Mouse (Mus musculus) kidney, adult 8-10 months (tissue): ENCODE data around the gene Cpsf6.
A peak's percentile ranks its signal among the peaks of the same experiment; 100 is the strongest.
"Not testable (repeated sequence)": the region's sequence is repeated elsewhere in the genome, so short reads cannot be mapped to it uniquely, and the experiment has no call there.

ENCODE experiments used
- DNase-seq, 2 experiments: peaks; one replicate each; pipeline ENCODE4 v3.0.0; 2022

The Cpsf6 gene

DNA sequence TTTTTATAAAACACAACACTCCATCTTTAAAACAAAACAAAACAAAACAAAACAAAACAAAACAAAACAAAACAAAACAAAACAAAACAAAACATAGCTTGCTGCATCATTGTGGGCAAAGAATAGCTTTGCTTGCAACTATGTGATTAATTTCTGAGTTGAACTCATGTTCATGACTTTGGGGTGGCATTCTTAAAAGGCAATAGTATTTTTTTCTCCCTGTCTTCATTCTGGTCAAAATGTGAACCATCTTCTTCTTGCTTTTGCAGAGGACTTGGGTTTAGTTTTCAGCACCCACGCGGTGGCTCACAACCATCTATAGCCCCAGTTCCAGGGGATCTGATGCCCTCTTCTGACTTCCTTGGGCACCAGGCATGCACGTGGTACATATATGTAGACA lies 20.0 kb upstream of the Cpsf6 start:
- no peak for DNase-seq

DNA sequence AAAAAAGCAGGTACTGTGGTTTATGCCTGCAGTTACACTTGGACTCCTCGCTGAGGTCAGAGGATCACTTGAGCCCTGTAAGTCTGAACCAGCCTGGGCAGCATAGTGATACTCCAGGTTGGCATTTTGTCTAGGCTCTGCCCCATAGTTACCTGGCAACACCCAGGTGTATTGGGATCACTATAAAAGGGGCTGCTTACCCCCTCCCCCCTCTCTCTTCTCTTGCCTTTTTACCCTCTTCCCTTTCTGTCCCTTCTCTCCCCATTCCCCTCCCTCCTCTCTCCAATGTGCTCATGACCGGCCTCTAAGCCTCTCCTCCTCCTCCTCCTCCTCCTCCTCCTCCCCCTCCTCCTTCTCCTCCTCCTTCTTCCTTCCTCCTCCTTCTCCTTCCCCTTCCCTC lies 19.4 kb upstream of the Cpsf6 start:
- DNase-seq = no peak

DNA sequence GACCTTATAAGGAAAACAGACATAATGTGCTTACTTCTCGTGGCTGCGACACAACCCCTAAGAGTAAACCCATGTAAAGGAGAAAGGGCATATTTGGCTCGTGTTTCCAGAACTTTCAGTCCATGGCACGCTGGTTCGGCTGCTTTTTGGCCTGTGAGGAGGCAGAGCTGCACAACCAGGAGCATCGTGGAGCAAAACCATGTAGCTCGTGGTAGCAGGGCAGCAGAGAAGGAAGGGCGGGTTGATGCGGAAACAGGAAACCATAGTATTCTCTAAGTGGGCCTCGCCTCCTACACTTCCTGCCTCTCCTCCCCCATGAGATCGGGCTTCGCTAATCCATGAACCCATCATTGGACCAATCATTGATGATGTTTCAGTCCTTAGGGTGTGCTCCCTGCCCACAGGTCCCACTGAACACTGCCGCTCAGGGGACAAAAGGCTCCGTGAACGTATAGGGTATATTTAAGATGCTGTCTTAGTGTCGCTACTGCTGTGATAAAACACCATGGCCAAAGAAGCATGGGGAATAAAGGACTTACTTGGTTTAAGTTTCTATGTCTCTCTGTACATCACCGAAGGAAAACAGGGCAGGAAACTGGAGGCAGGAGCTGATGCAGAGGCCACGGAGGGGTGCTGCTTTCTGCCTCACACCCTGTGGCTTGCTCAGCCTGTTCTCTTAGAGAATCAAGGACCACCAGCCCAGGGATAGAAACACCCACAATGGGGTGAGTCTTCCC lies 18.4 kb upstream of the Cpsf6 start:
- DNase-seq = no peak

DNA sequence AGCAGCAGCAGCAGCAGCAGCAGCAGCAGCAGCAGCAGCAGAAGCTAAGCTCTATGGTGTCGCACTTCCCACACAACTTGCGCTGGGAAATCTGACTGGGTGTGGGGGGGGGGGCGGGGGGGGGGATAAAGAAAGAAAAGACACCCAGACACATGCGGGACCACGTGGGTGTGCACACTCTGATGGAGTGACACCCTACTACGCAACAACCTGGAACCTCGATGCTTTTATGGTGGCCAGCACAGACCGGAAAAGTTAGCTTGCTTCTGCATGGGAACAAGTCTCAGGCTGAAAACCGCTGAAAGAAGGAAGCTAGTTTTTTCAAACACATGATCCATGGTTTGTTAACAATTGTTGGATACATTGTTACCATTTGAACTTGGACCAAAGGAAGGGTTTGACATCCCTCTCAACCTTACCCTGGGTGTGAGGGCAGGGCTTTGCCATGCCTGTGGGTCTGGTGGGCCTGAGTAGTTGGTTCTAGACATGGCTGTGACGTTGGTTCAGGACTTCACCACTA lies 17.4 kb upstream of the Cpsf6 start:
- DNase-seq = no peak

DNA sequence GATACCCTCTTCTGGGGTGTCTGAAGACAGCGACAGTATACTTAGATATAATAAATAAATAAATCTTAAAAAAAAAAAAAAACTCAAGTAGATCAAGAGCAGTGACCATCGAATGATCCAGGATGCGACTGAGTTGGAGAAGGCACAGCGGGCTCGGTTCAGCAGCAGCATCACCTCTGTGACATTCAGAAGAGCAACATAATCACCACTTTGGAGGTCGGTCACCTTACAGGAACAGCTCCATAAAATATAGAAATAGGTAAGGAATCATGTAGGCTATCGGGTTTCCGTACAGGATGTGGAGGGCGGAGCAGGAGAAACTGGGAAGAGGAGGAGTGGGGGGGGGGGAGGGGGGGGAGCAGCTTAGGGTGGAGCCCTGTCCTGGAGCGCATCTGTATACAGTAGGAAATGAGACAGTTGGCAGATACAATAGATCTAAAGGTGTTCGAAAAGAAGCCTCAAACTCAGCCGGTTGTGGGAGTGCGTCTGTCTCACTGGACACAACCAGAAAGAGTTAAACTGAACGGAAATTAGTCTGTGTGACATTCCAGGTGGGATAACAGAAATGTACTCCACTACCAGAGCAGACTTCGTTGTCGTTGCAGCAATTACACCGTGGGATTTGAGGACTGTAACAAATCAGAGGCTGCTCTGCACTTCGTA lies 16.7 kb upstream of the Cpsf6 start:
- no peak for DNase-seq

DNA sequence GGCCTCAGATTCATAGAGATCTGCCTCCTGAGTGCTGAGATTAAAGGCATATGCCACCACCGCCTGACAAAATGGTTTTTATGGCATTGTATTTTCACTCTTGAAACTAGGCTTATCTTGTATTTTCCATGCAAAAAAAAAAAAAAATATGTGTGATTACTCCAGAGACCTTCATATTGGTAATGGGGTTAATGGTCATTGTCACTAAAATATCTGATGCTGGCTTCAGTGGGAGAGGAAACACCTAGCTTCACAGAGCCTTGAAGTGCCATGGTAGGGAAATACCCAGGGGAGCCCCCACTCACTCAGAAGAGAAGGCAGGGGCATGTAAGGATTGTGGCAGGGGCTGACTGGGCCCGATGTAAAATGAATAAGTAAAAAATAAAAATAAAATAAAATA lies 16.0 kb upstream of the Cpsf6 start:
- no peak for DNase-seq

DNA sequence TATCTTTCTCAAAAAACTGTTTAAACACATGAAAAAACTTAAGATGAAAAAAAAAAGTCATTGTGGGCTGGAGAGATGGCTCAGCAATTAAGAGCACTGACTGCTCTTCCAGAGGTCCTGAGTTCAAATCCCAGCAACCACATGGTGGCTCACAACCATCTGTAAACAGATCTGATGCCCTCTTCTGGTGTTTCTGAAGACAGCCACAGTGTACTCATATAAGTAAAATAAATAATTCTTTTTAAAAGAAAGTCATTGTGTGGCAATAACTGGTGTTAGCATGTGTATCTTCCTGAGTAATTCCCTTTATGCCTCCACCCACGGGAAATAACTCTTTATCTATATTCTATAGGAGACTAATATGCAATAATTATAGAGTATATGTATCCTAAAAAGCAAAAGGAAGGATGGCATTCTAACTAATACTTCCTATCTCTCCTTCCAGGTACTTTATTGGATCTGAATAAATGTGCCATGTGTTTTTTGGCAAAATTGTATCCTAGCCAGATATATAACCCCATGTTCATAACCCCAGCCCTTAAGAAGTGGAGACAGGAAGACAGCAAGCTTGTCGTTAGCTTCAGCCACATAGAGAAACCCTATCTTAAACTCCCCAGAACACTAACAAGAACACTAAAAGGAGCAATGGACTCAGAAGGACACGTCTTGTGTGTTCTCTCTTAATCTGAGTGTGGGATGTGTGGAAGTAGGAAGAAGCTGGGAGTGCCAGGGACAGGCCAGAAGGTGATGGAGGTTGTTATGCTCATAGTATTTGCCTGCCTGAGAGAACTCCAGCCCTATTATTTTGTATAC lies 15.1 kb upstream of the Cpsf6 start:
- DNase-seq = no peak

DNA sequence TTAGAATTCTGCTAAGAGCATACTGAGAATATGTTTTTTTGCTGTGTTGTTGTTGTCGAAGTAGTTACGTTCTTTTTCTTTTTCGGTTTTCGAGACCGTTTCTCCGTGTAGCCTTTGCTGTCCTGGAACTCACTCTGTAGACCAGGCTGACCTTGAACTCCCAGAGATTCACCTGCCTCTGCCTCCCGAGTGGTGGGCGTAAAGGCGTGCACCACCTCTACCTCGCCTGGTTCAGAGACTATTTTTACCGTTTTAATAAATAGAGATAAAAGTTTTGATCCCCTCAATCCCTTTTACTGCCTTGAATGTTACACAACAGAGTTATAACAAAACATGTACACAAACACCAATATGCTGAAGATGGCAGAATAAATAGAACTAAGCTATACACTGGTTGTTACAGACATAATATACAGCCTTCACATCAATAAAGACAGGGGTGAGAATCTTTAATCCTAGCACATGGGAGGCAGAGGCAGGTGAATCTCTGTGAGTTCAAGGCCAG lies 14.1 kb upstream of the Cpsf6 start:
- DNase-seq = no peak

DNA sequence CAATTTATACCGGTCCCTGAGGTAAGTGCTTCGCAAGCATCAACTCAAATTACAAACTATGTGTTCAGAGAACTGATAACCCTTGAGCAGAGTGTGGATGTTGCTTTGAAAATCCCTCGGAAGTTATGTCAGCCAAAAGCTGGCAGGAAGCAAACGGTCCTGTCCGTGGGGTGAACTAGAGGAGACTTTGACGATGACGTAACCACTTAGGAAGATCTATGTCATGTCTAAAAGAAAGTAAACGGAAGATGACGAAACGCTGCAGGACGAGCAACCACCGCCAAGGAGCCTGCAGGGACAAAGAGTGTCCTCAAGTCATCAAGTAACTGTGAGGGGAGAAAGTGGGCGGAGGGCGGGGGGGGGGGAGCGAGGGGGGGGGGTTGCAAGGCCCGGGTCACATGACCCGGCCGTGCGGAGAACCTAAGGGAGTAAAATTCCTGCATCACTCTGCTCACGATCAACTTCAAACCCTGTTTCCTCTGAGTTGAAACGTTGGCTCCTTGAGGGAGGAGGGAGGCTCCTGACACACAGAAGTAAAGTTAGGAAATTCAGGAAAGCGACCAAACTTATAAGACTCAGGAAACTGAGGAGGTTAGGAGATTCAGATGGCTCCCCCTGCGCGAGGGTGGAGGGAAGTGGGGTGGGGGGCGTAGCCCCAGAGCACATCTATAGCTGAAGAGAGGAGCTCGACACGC lies 13.5 kb upstream of the Cpsf6 start:
- DNase-seq = peak; percentile 17 to 19

DNA sequence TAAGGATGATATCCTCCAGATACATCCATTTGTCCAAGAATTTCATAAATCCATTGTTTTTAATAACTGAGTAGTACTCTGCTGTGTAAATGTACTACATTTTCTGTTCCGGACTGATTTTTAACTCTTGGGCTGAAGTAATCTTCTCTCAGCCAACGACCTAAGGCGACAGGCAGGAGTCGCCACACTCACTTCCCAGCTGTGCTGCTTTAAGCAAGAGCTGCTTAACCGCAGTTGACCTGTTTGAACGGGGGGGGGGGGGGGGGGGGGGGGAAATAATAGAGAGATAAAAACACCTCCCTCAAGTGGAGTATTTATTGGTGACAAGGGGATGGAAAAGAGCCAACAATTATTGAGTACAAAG lies 13.0 kb upstream of the Cpsf6 start:
- DNase-seq = no peak

DNA sequence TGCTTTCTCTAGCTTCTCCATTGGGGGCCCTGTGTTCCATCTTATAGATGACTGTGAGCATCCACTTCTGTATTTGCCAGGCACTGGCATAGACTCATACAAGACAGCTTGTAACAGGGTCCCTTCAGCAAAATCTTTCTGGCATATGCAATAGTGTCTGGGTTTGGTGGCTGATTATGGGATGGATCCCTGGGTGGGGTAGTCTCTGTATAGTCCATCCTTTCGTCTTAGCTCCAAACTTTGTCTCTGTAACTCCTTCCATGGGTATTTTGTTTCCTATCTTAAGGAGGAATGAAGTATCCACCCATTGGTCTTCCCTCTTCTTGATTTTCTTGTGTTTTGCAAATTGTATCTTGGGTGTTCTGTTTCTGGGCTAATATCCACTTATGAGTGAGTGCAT lies 12.6 kb upstream of the Cpsf6 start:
- DNase-seq = not testable (repeated sequence)

DNA sequence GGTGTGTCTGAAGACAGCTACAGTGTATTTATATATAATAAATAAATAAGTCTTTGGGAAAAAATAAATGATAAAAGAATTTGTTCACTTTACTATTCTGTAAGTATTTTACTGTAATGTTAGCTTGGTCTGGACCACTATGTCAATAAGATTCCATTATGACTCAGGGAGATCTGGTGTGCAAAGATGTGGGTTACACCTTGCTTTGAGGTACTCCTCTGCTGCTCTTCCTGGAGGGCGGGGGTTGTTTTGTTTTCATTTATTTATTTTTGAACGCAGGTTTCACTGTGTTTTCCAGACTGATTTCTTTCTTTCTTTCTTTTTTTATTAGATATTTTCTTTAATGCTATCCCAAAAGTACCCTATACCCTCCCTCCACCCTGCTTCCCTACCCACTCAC lies 12.0 kb upstream of the Cpsf6 start:
- no peak for DNase-seq

DNA sequence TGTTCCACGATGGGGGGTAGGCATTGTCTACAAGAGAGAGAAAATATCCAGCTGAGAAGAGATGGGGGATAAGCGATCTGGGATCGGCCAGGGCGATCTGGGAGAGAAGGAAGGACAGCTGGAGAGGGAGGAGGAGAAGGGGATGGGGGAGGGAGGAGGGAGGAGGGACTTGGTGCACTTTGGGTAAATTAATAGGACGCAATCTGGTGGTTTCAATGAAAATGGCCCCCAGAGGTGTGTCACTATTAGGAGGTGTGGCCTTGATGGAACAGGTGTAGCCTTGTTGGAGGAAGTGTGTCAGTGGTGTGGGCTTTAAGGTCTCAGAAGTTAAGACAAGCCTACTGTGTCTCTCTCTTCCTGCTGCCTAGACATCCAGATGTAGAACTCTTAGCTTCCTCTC lies 11.2 kb upstream of the Cpsf6 start:
- DNase-seq = no peak

DNA sequence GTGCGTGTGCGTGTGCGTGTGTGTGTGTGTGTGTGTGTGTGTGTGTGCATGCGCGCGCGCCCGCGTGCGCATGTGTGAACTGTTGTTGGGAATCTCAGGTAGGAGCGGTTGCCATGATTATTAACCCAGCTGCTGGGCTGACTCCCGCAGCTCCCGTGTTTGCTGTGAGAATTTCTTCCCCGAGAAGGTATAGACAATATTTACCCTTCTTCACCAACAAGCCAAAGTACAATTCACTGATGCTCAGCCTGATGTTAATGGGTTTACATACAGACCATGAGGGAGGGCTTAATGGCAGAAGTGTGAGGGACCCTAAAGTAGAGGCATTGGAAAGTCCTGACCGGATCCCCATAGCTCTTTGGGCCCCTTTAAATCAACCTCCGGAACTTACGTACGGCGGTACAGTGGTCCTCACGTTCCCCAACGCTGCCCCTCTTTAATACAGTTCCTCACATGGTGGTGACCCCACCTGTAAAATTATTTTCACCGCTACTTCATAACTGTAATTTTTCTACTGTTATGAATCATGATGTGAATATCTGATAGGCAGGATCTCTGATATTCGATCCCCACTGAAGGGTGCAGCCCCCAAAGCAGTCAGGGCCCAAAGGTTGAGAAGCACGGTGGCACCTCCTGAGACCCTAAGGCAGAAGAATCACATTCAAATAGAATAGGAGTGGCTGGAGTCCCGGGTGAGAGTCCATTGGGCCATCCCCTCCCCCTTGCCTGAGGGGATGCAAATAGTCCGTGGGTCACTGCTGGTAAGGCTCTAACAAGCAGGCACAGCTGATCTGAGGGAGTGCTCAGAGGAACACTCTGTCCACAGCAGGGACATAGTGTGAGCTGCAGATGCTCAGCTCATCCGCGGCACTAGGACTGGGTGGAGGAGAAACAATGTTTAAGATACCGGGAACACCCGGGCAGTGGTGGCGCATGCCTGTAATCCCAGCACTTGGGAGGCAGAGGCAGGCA lies 10.4 kb upstream of the Cpsf6 start:
- DNase-seq = no peak

DNA sequence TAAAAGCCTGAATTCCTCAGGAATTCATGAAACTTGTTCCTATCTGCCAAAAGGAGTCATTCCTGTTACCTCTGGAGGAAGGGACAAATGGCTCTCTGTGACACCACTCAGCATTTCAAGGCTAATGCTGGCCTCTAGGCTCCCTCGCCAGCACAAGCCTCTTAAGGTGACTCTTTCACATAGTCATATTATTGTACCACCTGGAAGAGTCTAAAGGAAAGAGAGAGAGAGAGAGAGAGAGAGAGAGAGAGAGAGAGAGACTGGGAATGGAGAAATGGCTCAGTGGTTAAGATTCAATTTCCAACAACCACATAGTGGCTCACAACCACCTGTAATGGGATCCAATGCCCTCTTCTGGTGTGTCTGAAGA lies 9.5 kb upstream of the Cpsf6 start:
- DNase-seq = no peak

DNA sequence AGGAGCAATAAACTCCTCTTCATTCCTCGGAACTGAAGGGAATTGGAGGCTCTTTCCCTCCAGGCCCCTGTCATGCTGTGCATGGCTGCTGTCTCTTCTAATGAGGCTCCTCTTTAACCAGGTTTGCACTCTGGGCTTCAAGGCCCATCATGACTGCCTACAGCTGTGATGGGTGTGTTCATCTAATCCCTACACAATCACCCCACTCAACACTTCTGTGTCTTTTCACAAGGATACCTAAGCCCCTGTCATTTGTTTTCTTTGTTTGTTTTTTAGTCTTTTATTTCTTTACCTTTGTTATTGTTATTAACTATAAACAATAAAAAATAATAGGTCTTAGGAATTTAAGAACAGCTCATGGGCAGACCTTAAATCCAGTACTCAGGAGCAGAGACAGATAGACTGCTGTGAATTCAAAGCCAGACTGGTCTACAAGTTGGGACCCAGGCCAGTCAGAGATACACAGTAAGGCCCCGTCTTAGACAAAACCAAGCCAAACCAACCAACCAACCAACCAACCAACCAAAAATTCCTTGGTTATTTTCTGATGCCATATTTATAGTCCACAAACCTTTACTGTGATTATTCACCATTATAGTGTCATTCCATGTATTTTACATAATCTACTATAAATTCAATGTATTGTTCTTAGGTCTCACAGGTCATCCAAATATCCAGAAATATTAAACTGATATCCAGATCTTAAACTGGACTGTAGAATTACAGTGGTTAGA lies 9.0 kb upstream of the Cpsf6 start:
- DNase-seq = no peak

DNA sequence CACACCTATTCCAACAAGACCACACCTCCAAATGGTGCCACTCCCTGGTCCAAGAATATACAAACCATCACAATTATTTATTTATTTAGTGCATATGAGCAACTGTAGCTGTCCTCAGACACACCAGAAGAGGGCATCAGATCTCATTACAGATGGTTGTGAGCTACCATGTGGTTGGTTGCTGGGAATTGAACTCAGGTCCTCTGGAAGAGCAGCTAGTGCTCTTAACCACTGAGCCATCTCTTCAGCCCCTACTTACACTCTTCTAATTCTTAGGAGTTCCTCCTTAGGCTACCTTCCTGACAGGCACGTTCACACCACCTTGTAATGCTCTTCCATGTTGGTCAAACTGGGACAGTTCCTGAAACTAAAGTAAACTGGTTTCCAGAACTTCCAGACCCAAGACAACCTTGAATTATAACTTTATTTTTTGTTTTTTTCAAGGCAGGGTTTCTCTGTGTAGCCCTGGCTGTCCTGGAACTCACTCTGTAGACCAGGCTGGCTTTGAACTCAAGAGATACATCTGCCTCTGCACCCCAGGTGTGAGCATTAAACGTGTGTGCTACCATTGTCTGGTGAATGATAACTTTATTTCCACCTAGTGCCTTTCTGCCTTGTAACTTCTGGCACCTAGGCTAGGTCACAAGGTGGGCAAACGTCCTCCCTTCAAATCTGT lies 8.3 kb upstream of the Cpsf6 start:
- DNase-seq = not testable (repeated sequence)

DNA sequence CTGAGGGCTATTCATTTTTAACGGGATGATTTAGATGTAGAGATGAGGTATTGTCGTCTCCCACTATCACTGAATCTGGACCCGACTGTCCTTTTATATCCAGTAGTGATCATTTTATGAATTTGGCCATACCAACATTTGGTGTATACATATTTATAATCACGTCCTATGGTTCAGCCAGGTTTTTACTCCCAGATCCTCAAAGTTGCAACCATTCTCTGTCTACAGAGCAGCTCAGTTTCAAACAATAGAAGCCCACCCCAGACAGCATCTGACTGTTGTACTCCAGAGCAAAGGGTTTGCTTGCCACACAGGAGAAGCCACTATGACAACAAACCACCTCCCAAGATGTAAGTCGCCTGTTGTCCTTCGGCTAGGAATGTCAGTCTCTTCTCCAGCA lies 7.2 kb upstream of the Cpsf6 start:
- no peak for DNase-seq

DNA sequence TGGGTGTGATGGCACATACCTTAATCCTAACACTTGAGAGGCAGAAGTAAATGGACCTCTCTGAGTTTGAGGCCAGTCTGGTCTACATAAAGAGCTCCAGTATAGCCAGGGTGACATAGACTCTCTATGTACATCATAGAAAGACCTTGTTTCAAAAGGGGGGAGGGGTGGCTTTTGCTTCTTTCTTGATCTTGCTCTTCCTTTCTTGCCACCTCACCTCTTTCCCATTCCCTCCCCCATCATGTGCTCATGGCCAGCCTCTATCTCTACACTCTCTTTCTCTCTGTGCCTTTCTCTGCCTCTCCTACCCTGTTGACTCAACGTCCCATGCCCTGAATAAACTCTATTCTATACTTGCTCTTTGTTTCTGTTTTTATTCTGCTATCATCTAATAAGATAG lies 6.4 kb upstream of the Cpsf6 start:
- no peak for DNase-seq

DNA sequence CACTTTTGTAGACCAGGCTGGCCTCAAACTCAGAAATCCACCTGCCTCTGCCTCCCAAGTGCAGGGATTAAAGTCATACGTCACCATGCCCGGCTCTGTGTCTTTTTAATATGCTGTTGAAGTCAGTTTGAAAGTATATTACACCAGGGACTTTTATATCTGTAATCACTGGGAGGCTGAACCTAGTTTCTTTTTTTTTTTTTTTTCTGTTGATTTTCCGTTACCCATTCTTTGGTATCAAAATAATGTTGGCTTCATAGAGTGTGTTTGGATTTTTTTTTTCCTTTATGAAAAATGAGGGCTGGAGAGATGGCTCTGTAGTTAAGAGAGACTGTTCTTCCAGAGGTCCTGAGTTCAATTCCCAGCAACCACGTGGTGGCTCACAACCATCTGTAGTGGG lies 5.6 kb upstream of the Cpsf6 start:
- no peak for DNase-seq

DNA sequence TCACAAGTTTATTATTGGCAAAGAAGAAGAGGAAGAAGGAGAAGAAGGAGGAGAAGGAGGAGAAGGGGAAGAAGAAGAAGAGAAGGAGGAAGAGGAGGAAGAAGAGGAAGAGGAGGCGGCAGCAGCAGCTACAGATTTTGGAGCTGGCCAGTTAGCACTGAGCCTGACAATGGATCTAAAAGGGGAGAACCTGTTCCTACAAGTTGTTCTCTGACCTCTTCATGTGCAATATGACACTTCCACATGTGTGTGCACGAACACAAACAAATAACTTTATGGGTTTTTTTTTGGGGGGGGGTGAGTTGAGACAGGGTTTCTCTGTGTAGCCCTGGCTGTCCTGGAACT lies 5.2 kb upstream of the Cpsf6 start:
- no peak for DNase-seq
